Mouse (Mus musculus): ENCODE data around the gene Itpr2. TPM values are rescaled to one million over a fixed set of nuclear protein-coding genes. Genes with fewer than 3 reads are reported as not detected.

The Itpr2 gene
- 4.2 and 5.9 TPM in 2 replicates for polyA plus RNA-seq (2014; fragmentation: Nextera tagmentation; extraction: Ambion mirVana)

DNA sequence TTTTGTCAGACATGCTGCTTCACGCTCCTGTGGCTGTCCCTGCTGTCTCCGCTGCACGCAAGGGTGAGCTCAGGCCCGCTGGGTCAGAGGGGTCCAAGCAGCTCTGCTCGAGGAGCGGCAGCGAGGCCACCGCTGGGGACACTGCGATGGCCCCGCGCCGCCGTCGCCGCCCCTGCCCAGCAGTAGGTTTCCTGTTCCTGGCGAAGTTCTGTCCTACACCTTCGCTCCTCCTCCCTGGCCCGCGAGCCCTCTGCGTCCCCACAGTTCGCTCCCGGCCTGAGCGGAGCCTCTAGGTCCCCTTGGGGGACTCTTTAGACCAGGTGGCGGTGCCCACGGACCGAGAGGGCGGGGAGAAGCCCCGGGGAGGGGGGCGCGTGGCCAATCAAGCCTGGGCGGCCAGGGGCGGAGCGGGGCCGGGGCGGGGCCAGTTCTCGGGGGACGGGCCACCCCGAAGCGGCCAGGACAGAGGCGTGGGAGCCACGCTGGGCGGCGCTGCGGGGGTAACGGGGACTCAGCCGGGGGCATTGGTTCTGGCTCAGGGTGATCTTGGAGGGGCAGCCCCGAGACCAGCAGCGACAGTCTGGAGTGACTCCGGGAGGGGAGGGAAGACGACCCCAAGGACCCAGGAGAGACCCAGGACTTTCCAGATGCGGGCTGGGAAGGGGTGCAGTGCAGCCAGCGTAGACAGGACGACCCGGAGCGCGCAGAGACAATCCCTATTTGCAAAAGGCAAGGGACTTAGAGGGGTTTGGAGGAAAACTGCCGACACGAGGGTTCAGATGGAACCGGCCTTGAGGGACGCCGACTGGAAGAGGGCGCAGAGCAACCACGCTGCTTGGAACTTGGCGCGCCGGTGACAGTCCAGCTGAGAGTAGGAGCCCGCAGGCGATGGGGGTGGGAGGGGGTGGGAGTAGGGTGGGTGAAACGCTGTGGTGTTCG is at the start of gene Itpr2:
Gene Itpr2 (minus strand): TSS at position 358 of the 939 bp plus-strand sequence.
- Histone ChIP-seq H3K36me3 (ENCODE audit: control insufficient read depth, insufficient read depth, low read length) (no peaks in the 10 kb centered on the region), H3K4me2 (replicated peaks; ENCODE audit: low read depth, low read length) (peak within 1 kb of the TSS; percentile 99), H3K27me3 (ENCODE audit: control insufficient read depth, insufficient read depth, low read length) (peaks cover 4% of the 10 kb centered on the region; the same call in 1 of the 2 replicates), H3K9me3 (ENCODE audit: control insufficient read depth, low read length) (no peaks in the 10 kb centered on the region), H3K4me3 (ENCODE audit: low read depth, low read length) (peak within 1 kb of the TSS; percentile 70), H3K27ac (ENCODE audit: low read depth, low read length) (no peak within 1 kb of the TSS), H3K4me1 (replicated peaks; ENCODE audit: control insufficient read depth, insufficient read depth, low read length) (no peaks in the 10 kb centered on the region), H3K9ac (ENCODE audit: low read depth, low read length) (peak within 1 kb of the TSS; percentile 63)
- ATAC-seq (ENCODE audit: low FRiP score) (peak; percentile 94), DNase-seq (ENCODE audit: low spot score) (peak; percentile 78)
- under 1% methylated on average over 60 of the region's 70 CpGs for WGBS

- ATAC-seq (ENCODE audit: low FRiP score) = no peak
- H3K4me2 ChIP-seq (replicated peaks; ENCODE audit: low read depth, low read length) = no peak overlapping the region
- no peak overlapping the region for H3K27ac ChIP-seq (ENCODE audit: low read depth, low read length)
- peaks cover 11% of the 10 kb centered on the region for H3K36me3 ChIP-seq (ENCODE audit: control insufficient read depth, insufficient read depth, low read length)
- H3K4me1 ChIP-seq (replicated peaks; ENCODE audit: control insufficient read depth, insufficient read depth, low read length) = no peaks in the 10 kb centered on the region
- H3K27me3 ChIP-seq (ENCODE audit: control insufficient read depth, insufficient read depth, low read length) = no peaks in the 10 kb centered on the region
- H3K9ac ChIP-seq (ENCODE audit: low read depth, low read length) = no peak overlapping the region
- H3K9me3 ChIP-seq (ENCODE audit: control insufficient read depth, low read length) = no peaks in the 10 kb centered on the region
- DNase-seq (ENCODE audit: low spot score) = no peak
- no peak overlapping the region for H3K4me3 ChIP-seq (ENCODE audit: low read depth, low read length)
Observed at GRCm38 (mm10) chr6:146551326-146551725, 49.3 kb upstream of the Itpr2 start.

GRCm38 (mm10) chr6:146550421-146550820 is 48.4 kb upstream of the Itpr2 start:
- peaks cover 7% of the 10 kb centered on the region; the same call in 1 of the 2 replicates for H3K36me3 ChIP-seq (ENCODE audit: control insufficient read depth, insufficient read depth, low read length)
- no peak for DNase-seq (ENCODE audit: low spot score)

DNA sequence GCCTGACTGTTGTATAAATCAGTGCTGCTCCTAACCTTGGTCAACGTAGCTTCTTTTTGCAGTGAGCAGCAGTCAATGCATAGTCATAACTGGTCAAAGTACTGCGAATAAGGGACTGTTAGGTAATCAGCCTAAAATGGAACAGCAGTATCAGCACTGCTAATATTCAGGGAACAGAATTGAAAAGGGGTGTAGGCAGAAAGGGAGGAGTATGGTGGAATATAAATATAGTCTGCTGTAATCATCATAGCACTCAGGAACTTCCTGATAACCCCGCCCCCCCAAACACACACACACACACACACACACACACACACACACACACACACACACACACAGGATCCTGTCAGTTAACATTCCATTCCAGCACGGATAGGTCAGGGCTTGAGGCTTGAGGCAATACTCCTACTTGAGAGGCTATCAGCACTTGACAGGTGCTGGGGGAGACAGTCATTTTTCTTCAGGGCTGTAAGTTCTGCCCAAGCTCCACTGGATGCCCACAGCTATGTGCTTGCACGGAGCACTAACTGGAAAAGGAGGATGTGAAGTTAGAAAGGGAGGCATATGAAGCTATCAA is 43.4 kb upstream of the Itpr2 start:
- H3K27me3 ChIP-seq (ENCODE audit: control insufficient read depth, insufficient read depth, low read length) = no peaks in the 10 kb centered on the region
- H3K4me3 ChIP-seq (ENCODE audit: low read depth, low read length) = no peak overlapping the region
- ATAC-seq (ENCODE audit: low FRiP score) (no peak), DNase-seq (ENCODE audit: low spot score) (no peak)
- no peak overlapping the region for H3K27ac ChIP-seq (ENCODE audit: low read depth, low read length)
- no peak overlapping the region for H3K9ac ChIP-seq (ENCODE audit: low read depth, low read length)
- H3K4me2 ChIP-seq (replicated peaks; ENCODE audit: low read depth, low read length) = no peak overlapping the region
- H3K36me3 ChIP-seq (ENCODE audit: control insufficient read depth, insufficient read depth, low read length) = no peaks in the 10 kb centered on the region
- H3K4me1 ChIP-seq (replicated peaks; ENCODE audit: control insufficient read depth, insufficient read depth, low read length) = no peaks in the 10 kb centered on the region
- H3K9me3 ChIP-seq (ENCODE audit: control insufficient read depth, low read length) = no peaks in the 10 kb centered on the region
- 92% methylated on average over 5 of the region's 5 CpGs for WGBS

More at GRCm38 (mm10) chr6:146550421-146550820, 48.4 kb upstream of the Itpr2 start:
- Histone ChIP-seq H3K4me1 (replicated peaks; ENCODE audit: control insufficient read depth, insufficient read depth, low read length) (no peaks in the 10 kb centered on the region), H3K9ac (ENCODE audit: low read depth, low read length) (no peak overlapping the region), H3K9me3 (ENCODE audit: control insufficient read depth, low read length) (no peaks in the 10 kb centered on the region), H3K27ac (ENCODE audit: low read depth, low read length) (no peak overlapping the region), H3K27me3 (ENCODE audit: control insufficient read depth, insufficient read depth, low read length) (no peaks in the 10 kb centered on the region), H3K4me3 (ENCODE audit: low read depth, low read length) (no peak overlapping the region), H3K4me2 (replicated peaks; ENCODE audit: low read depth, low read length) (no peak overlapping the region)
- WGBS = 85% methylated on average over 2 of the region's 2 CpGs
- no peak for ATAC-seq (ENCODE audit: low FRiP score)

GRCm38 (mm10) chr6:146544622-146545021 is 42.6 kb upstream of the Itpr2 start:
- Histone ChIP-seq H3K9me3 (ENCODE audit: control insufficient read depth, low read length) (no peaks in the 10 kb centered on the region), H3K9ac (ENCODE audit: low read depth, low read length) (no peak overlapping the region), H3K4me2 (replicated peaks; ENCODE audit: low read depth, low read length) (no peak overlapping the region), H3K4me3 (ENCODE audit: low read depth, low read length) (no peak overlapping the region), H3K36me3 (ENCODE audit: control insufficient read depth, insufficient read depth, low read length) (no peaks in the 10 kb centered on the region), H3K27ac (ENCODE audit: low read depth, low read length) (no peak overlapping the region), H3K27me3 (ENCODE audit: control insufficient read depth, insufficient read depth, low read length) (no peaks in the 10 kb centered on the region), H3K4me1 (replicated peaks; ENCODE audit: control insufficient read depth, insufficient read depth, low read length) (no peaks in the 10 kb centered on the region)
- 94% methylated on average over 1 of the region's 1 CpGs for WGBS
- ATAC-seq (ENCODE audit: low FRiP score) (no peak), DNase-seq (ENCODE audit: low spot score) (no peak)

- Histone ChIP-seq H3K36me3 (ENCODE audit: control insufficient read depth, insufficient read depth, low read length) (no peaks in the 10 kb centered on the region), H3K4me2 (replicated peaks; ENCODE audit: low read depth, low read length) (no peak overlapping the region), H3K27ac (ENCODE audit: low read depth, low read length) (no peak overlapping the region), H3K9ac (ENCODE audit: low read depth, low read length) (no peak overlapping the region), H3K9me3 (ENCODE audit: control insufficient read depth, low read length) (no peaks in the 10 kb centered on the region), H3K4me3 (ENCODE audit: low read depth, low read length) (no peak overlapping the region), H3K27me3 (ENCODE audit: control insufficient read depth, insufficient read depth, low read length) (no peaks in the 10 kb centered on the region), H3K4me1 (replicated peaks; ENCODE audit: control insufficient read depth, insufficient read depth, low read length) (no peaks in the 10 kb centered on the region)
- 75% methylated on average over 3 of the region's 3 CpGs for WGBS
- no peak for DNase-seq (ENCODE audit: low spot score)
- ATAC-seq (ENCODE audit: low FRiP score) = no peak
Observed at GRCm38 (mm10) chr6:146540386-146540785, 38.4 kb upstream of the Itpr2 start.

DNA sequence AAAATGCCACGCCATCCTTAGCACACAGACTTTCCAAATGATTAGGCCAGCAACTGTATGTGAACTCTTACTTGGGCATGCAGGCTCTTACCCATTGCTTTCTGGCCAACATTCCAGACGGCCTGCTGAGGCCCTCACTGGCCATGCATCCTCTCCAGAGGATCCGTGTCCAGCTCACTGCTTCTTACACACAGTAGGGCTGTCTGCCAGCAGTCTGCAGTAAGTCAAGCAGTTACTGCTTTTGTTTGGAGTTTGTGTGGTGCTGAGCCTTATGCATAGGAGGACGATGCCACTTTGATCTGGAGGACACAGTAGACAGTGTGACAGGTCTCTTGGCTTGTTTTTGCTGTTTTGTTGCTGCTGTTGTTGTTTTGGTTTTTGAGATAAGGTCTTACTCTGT is 36.6 kb upstream of the Itpr2 start:
- no peaks in the 10 kb centered on the region for H3K4me1 ChIP-seq (replicated peaks; ENCODE audit: control insufficient read depth, insufficient read depth, low read length)
- 62% methylated on average over 4 of the region's 4 CpGs for WGBS
- no peak overlapping the region for H3K9ac ChIP-seq (ENCODE audit: low read depth, low read length)
- no peak overlapping the region for H3K4me2 ChIP-seq (replicated peaks; ENCODE audit: low read depth, low read length)
- no peak overlapping the region for H3K27ac ChIP-seq (ENCODE audit: low read depth, low read length)
- no peaks in the 10 kb centered on the region for H3K9me3 ChIP-seq (ENCODE audit: control insufficient read depth, low read length)
- H3K4me3 ChIP-seq (ENCODE audit: low read depth, low read length) = no peak overlapping the region
- H3K36me3 ChIP-seq (ENCODE audit: control insufficient read depth, insufficient read depth, low read length) = no peaks in the 10 kb centered on the region
- DNase-seq (ENCODE audit: low spot score) (no peak), ATAC-seq (ENCODE audit: low FRiP score) (no peak)
- no peaks in the 10 kb centered on the region for H3K27me3 ChIP-seq (ENCODE audit: control insufficient read depth, insufficient read depth, low read length)

GRCm38 (mm10) chr6:146538071-146538470 is 36.0 kb upstream of the Itpr2 start:
- Histone ChIP-seq H3K27me3 (ENCODE audit: control insufficient read depth, insufficient read depth, low read length) (no peaks in the 10 kb centered on the region), H3K4me1 (replicated peaks; ENCODE audit: control insufficient read depth, insufficient read depth, low read length) (no peaks in the 10 kb centered on the region), H3K4me2 (replicated peaks; ENCODE audit: low read depth, low read length) (no peak overlapping the region), H3K27ac (ENCODE audit: low read depth, low read length) (no peak overlapping the region), H3K9ac (ENCODE audit: low read depth, low read length) (no peak overlapping the region), H3K36me3 (ENCODE audit: control insufficient read depth, insufficient read depth, low read length) (no peaks in the 10 kb centered on the region), H3K9me3 (ENCODE audit: control insufficient read depth, low read length) (no peaks in the 10 kb centered on the region), H3K4me3 (ENCODE audit: low read depth, low read length) (no peak overlapping the region)
- WGBS = 58% methylated on average over 2 of the region's 2 CpGs
- no peak for ATAC-seq (ENCODE audit: low FRiP score)
- no peak for DNase-seq (ENCODE audit: low spot score)

All from hindbrain, embryonic 11.5 days (tissue).